Mouse (Mus musculus) naive thymus-derived CD4-positive, alpha-beta T cell, adult 2 months (primary cell): ENCODE results near the gene Gm20809.
"Not testable (repeated sequence)": the region's sequence is repeated elsewhere in the genome, so short reads cannot be mapped to it uniquely, and the experiment has no call there.

ENCODE experiments used
- DNase-seq: peaks from one replicate; pipeline ENCODE4 v3.0.0-alpha.2; 2011; ENCODE audit warnings: low read depth

Gm20809 gene

DNA sequence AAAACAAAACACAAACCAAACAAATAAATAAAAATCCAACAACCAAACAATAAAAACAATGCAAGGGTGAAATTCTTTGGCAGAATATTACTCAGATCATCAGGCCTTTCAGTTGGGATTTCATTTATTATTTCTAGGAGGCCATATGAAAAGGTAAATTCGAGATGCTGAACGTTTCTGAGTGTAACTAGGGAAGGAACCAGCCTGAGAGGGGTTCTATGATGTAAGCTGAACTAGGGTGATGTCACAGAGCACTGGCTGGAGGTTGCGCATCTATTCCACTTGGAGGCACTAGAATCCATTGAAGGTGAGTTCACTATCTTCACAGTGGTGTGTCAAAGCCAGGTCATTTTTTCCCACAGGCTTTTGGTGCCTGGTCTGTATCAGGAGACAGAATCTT is at the start of gene Gm20809:
TSS of gene Gm20809 (plus strand) at position 301 of the 400 bp plus-strand sequence.
- not testable (repeated sequence) for DNase-seq
